Mouse (Mus musculus) ovary, adult 2 months (tissue): ENCODE measurements around the gene Mfsd6. TPM values are rescaled to one million over a fixed set of nuclear protein-coding genes. Genes with fewer than 3 reads are reported as not detected.

Experiments
- polyA plus RNA-seq: library from polyadenylated mRNA; depleted of rRNA; stranded (reverse); fragments of >200 nt; gene quantifications from 2 replicates; pipeline ENCODE4 v1.2.3, GENCODE M21; 2012; rRNA removed

Mfsd6 gene
- polyA plus RNA-seq = 9.6 and 11.7 TPM in 2 replicates

DNA sequence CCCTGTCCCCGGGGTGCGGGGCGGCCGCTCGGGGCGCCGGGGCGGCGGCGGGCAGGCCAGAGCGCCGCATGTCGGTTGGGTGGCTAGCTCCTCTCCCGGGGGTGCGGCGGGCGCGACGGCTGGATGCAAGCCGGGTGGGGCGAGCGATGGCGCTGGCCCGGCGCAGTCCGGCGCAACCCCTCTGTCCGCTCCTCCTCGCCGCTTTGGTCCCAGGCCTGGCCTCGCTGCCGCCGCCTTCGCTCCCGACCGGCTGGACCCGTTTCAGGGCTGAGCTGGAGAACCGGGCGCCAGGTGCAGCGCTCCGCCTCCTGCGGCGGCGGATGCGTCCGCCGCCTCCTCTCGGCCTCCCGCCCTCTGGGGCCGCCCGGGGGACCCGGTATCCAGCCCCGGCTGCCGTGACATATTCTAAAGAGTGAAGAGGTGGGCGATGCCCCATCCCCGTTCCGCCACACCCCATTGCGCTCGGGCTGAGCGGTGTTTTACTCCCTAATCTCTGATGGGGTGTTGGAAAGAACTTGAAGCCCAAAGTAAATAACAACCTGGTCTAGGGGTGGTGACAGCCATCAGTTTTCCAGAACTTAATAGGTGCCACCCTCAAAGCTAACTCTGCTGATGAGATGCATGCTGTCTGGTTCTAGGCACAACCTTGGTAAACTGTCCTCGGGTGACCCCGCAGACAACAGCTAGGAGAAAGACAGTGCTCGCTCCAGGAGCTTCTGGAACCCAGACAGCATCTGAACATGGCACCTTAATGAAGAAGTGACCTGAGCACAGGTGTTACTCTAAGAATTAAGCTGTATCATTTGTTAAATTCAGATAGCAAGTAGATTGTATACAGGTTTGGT lies at the start of gene Mfsd6:
Gene Mfsd6 (minus strand): TSS at position 407 of the 845 bp plus-strand sequence.

DNA sequence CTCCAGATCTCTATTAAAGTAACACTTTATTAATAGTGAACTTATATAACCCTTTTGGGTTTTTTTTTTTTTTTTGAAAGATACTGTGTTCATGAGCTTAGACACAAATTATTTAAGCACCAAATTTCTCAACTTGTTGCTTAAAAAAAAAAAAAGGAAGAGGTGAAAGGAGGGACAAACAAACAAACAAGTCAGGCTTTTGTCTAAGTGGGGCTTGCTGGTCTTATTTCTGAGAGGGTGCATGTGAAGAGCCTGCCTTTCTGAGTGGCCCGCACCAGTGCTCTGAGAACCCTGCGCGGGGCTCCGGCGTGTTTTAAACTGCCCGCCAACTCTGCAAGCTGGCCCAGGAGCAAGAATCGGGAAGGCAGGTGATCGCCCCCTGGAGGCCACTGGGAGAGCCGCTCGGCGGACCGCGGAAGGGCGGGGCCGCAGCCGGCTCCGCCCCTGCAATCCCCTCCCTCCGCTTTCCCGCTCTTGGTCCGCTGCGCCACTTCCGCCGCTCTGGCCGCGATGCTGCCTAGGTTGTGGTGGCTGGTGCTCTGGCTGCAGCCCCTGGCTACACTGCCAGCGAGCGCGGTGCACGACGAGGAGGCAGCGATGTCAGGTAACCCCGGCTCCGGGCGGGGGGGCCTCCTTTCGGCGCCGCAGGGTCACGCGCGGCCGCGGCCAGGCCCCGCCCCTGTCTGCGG lies 96.9 kb downstream of the Mfsd6 start, which contains the start of gene Nemp2:
Gene Nemp2 (plus strand): TSS at position 456 of the 689 bp plus-strand sequence.

Other genes starting within 250 kb of the Mfsd6 start
- gene Nab1, start 226.8 kb downstream of the Mfsd6 start, polyA plus RNA-seq = 11.7 and 14.8 TPM in 2 replicates
- gene Nemp2, start 96.8 kb downstream of the Mfsd6 start, polyA plus RNA-seq = 11.0 and 12.4 TPM in 2 replicates
- 7.3 and 8.8 TPM in 2 replicates for gene Inpp1, start 90.2 kb upstream of the Mfsd6 start, polyA plus RNA-seq
- 27.1 and 28.8 TPM in 2 replicates for gene Hibch, start 117.5 kb upstream of the Mfsd6 start, polyA plus RNA-seq